Mouse (Mus musculus) liver, postnatal 0 days (tissue): ENCODE results near the gene Nthl1.

Experiments
- CTCF ChIP-seq: sonication (generic); IDR thresholded peaks from 2 replicates; pipeline ENCODE4 v1.5.1; 2016; ENCODE audit warnings: antibody characterized with exemption, low read depth
- EP300 ChIP-seq: IDR thresholded peaks from 2 replicates; pipeline ENCODE4 v1.6.1; 2016; ENCODE audit warnings: antibody characterized with exemption, low read depth, mild to moderate bottlenecking

- no peak for TF ChIP-seq CTCF
- no peak for TF ChIP-seq EP300
Observed at GRCm38 (mm10) chr17:24670246-24670844, 37.9 kb downstream of the Nthl1 start.
